Mouse (Mus musculus) spleen, adult 2 months (tissue): ENCODE measurements at regions not wholly inside any gene's neighbourhood (a gene's known extent, or its start where the extent isn't known, plus 50 kb on each side); places are given as distances from the start of the nearest gene placed in this dataset.

Experiments
- CTCF ChIP-seq: fragments of 200-500 bp; IDR thresholded peaks from 2 replicates; pipeline ENCODE4 v1.5.1; 2011; ENCODE audit warnings: mild to moderate bottlenecking, inconsistent platforms; ENCODE audit not compliant: insufficient read depth, insufficient read length, insufficient replicate concordance; ENCODE audit errors: extremely low read depth
- POLR2A ChIP-seq: fragments of 200-500 bp; IDR thresholded peaks from 2 replicates; pipeline ENCODE4 v1.6.1; 2011; ENCODE audit warnings: low read depth, low read length, inconsistent platforms

GRCm38 (mm10) chr2:174942221-174942620 lies 67.8 kb upstream of the Gm14444 start:
- no peak for TF ChIP-seq POLR2A
- no peak for TF ChIP-seq CTCF
